Mouse (Mus musculus) embryonic stem cell, embryonic (primary cell): ENCODE data around the gene Dnaja1.

Experiments used
- CTCF ChIA-PET, 4 experiments: fragments of 300-600 bp in 2 of 4; fragments of 350-600 bp in 2 of 4; sonication (Branson Sonifier 250); formaldehyde crosslinking; loops; one replicate each; lab custom pipeline; 2022; ENCODE audit warnings: inconsistent platforms in 2 of 4; lab: Charles Lee
- POLR2A ChIA-PET, 4 experiments: fragments of 300-600 bp in 2 of 4; fragments of 350-600 bp in 2 of 4; sonication (Branson Sonifier 250); formaldehyde crosslinking; loops; one replicate each; lab custom pipeline; 2022; ENCODE audit warnings: antibody characterized with exemption in 4 of 4, inconsistent platforms in 1 of 4; lab: Charles Lee

The Dnaja1 gene

DNA sequence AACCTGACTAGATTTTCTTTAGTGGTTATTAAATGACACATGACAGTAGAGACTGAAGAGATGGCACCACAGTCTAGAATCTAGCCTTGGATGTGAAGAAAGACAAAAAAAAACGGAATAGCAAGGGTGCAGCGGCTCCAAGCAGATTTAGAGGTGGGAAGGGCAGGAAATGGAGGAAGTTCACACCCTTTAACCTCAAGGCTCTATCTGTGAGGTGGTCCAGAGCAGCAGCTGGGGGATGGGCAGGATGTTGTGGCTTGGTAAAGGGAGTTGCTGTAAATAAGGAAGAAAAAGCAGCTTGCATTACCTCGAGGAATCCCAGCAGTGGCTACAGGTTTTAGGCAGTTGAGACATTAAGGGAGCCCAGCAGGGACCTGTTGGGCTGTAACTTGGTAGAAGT is 59.2 kb downstream of the Dnaja1 start:
- ChIA-PET CTCF (interaction anchor here in 3 of 4 experiments (0.6 to 1.3 kb wide), 5 partner anchors 59 to 265 kb away, joined by 3 to 5 read pairs (median 4); no protein-coding TSS in a partner anchor), POLR2A (interaction anchor here in 3 of 4 experiments (0.6 to 1.5 kb wide), 8 partner anchors 27 to 204 kb away, joined by 3 to 7 read pairs (median 4); no protein-coding TSS in a partner anchor)

DNA sequence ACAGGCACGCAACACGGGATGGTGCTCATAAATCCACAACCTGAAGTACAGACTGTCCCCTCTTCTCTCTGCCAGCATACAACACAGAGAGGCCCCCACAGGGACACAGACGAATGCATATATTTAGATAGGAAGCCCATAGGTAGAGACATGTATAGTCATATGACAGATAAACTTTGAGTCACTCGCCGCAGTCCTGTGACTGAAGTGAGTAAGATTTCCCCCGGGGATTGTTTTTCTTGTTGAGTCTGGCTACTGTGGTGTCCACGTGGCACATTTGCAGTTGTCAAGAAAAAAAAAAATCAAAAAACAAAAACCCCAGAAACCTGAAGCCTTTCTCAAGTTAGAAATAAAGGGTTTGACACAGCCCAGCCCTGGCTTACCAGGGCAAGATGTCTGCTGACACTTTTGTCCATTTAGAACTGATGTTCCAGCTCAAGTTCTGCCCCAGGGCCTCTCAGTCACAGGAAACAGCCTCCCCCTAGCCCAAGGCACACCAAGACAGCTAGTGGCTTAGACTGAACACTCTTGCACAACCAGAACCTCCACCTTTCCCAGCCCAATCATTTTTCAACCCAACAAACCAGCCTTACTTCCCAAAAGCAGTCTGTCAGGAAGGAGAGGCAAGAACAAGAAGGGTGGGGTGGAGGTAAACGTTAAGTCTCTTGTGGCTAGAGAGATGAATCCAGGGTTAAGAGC is 60.0 kb downstream of the Dnaja1 start:
- POLR2A ChIA-PET, result interaction anchor here in 3 of 4 experiments (0.6 to 1.5 kb wide), 3 partner anchors 9 to 203 kb away, joined by 3 to 4 read pairs (median 4); no protein-coding TSS in a partner anchor
- CTCF ChIA-PET, result interaction anchor here in 1 of 4 experiments (1.3 kb wide), 1 partner anchor 126 kb away, joined by 3 read pairs; no protein-coding TSS in a partner anchor

DNA sequence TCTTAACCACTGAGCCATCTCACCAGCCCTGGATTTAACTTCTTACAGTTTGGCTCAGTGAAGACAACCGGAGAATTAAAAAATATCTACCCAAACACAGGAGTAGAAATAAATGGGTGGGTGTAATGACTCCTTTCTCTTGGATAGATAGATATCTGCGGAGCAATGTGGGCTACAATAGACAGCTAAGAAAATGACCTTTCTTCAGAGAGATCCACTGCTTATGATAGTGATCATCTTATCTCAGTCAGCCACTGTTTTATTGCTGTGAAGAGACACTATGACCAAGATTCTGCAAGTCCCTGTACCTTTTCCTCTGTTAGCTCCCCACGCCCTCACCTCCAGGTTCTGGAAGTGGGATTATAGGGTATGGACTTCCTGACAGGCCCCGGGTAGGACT is 61.1 kb downstream of the Dnaja1 start:
- POLR2A ChIA-PET, result interaction anchor here in 1 of 4 experiments (1.4 kb wide), 1 partner anchor 11 kb away, joined by 3 read pairs; no protein-coding TSS in a partner anchor
- CTCF ChIA-PET, result interaction anchor here in 1 of 4 experiments (0.6 kb wide), 1 partner anchor 125 kb away, joined by 3 read pairs; no protein-coding TSS in a partner anchor

DNA sequence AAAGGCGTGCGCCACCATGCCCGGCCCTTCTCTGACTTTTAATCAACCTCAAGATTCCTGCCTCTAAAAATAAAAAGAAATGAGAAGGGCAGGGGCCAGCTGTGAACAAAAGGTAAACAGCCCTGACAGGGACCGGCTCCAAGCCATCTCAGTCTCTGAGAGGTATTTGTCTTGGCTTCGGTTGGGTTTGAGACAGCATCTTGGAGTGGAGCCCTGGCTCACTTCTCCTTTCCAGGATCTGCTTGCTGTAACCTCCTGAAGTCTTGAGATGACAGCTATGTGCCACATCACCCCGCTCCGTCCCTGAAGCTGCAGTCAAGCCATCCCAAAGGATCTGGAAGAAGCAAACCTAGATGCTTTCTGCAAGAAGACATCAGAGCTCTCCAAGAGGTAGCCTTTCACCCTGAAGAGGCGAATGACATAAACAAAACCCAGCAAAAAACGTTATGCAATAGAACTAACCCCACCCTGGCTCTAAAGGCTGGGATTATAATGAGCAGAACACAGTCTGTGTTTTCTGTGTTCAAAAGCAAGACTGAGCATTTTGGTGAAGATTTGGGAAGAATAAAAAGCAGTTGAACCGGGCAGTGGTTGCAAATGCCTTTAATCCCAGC is 62.7 kb downstream of the Dnaja1 start:
- ChIA-PET POLR2A (interaction anchor here in 3 of 4 experiments (0.6 to 2.9 kb wide), 8 partner anchors 8 to 84 kb away, joined by 3 to 15 read pairs (median 4); partner anchors contain the start of gene B4galt1 (in 1 of the 3)), CTCF (no interaction called here)

DNA sequence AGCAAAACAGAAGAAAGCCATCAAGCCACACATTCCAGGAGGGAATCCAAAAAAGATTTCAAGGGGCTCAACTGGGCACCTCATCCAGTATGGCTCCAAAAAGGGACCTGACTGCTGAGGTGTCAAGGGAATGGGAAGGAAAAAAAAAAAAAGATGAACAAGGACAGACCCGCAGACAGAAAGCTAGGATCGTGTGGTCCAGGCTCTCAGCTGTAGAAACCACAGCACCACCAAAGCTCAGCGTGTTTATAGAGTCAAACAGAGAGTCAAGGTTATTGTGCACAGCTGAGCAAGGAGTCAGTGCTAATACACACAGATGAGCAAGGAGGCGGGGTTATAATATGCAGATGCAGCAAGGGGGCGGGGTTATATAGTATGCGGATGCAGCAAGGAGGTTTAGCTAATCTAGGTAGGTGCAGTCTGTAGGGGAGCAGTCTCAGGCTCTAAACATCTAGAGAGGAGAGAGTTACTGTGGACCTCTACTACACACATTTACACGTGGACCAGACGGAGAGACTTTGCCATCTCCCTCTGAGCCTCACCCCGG is 63.7 kb downstream of the Dnaja1 start:
- ChIA-PET CTCF (interaction anchor here in 2 of 4 experiments (0.5 to 1.5 kb wide), 8 partner anchors 9 to 857 kb away, joined by 3 to 6 read pairs (median 4); partner anchors contain the start of gene B4galt1 (in 1 of the 2)), POLR2A (interaction anchor here in 3 of 4 experiments (0.7 to 2.9 kb wide), 29 partner anchors 8 to 478 kb away, joined by 3 to 15 read pairs (median 5); partner anchors contain the start of genes B4galt1 (in 3 of the 3) and Dnaja1 (in 1 of the 3))

DNA sequence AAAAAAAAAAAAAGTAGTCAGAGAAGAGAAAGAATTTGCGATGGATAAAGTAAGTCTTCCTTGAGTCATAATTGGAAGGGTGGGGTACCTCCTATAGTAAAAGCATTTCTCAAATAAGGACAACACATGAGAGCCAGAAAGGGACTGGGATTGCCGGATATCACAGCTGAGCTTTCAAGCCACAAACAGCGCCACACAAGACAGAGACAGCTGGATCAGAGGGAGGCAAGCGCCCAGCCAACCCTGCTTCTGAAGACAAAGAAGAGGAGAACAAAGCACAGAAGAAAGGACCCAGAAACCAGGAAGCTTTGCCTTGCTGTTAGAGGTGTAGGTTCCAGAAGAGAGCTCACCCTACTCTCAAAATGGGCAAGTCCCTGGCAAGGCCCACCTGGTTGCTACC is 64.6 kb downstream of the Dnaja1 start:
- CTCF ChIA-PET, result interaction anchor here in 2 of 4 experiments (0.5 to 1.5 kb wide), 4 partner anchors 68 to 244 kb away, joined by 3 to 8 read pairs (median 6); partner anchors contain the start of gene B4galt1 (in 1 of the 2)
- POLR2A ChIA-PET, result interaction anchor here in 3 of 4 experiments (0.6 to 2.9 kb wide), 32 partner anchors 8 to 488 kb away, joined by 3 to 15 read pairs (median 5); partner anchors contain the start of genes B4galt1 (in 2 of the 3), Bag1 (in 1 of the 3), Chmp5 (in 1 of the 3) and Dnaja1 (in 1 of the 3)
